Mouse (Mus musculus): ENCODE data around the gene Ctc1. TPM values are rescaled to one million over a fixed set of nuclear protein-coding genes. Genes with fewer than 3 reads are reported as not detected.

Gene Ctc1
- polyA plus RNA-seq, 1 experiment from 2014 or later = 51.8 TPM

DNA sequence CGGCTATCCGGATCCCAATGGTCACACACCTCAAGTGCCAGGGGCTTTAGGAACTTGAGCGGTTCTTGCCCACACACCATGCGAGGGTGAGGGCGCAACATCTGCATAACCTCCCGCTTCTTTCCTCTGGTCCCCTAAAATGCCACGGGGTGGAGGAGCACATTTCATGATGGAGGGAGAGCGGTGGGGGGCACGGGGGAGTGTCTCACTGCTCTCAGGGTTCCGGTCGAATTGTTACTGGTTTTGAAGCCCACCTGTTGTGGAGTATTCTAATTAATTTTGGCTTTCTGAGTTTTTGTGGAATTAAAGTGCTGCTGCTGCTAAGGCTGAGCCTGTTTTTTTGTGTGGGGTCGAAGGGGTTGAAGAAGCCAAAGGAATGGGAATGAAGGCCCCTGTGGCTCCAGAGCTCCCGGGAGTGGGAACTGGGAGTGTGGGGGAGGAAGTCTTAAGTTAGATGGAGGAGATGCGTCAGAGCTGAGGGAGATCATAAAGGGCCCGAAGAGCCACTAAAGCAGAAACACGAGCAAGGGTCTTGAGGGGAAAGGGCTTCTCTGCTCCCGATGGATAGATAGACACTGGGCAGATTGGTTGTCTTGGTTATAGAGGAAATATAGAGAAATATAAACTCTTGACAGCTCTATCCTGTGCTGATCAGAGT, 45.7 kb downstream of the Ctc1 start:
- ATAC-seq (ENCODE audit: low read depth) = no peak
- peak overlapping the region; percentile 79 for H3K4me2 ChIP-seq (ENCODE audit: low read depth, low read length)
- H3K36me3 ChIP-seq (ENCODE audit: control insufficient read depth, insufficient read depth, low read length) = no peaks in the 10 kb centered on the region
- H3K4me1 ChIP-seq (ENCODE audit: control insufficient read depth, insufficient read depth, low read length) = peaks cover 26% of the 10 kb centered on the region
- H3K4me3 ChIP-seq (ENCODE audit: low read depth, low read length) = peak overlapping the region; percentile 85
- no peak overlapping the region; the same call in 1 of the 2 replicates for H3K9ac ChIP-seq (replicated peaks; ENCODE audit: low read depth, low read length)
- no peak overlapping the region for H3K27ac ChIP-seq (ENCODE audit: low read depth, low read length)
- no peaks in the 10 kb centered on the region for H3K27me3 ChIP-seq (ENCODE audit: control insufficient read depth, insufficient read depth, low read length)
- WGBS = 5% methylated on average over 17 of the region's 17 CpGs
- H3K9me3 ChIP-seq (ENCODE audit: control insufficient read depth, low read length) = no peaks in the 10 kb centered on the region

DNA sequence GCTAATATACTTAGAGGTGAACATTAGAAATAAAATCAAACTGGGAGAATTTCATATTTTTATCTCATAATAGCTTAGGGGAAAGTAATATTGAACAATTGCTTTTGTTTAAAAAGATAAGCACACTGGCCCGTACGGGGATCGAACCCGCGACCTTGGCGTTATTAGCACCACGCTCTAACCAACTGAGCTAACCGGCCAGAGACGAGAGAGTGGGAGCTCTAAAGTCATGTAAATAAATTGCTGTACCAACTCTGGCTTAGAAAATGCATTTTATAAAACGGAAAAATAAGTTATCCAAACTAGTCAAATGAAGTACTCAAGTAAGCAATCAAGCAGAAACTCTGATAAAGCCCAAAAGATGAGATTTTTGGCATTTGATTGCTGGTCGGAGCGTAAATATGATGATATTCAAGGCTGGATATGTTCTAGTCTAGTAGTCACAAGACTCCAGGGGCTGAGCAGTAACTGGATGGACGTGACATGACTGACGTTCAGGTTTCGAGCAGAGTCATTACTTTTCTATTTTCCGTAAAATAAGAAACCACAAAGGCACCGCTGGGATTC, 46.6 kb downstream of the Ctc1 start:
- Histone ChIP-seq H3K27me3 (ENCODE audit: control insufficient read depth, insufficient read depth, low read length) (no peaks in the 10 kb centered on the region), H3K4me2 (ENCODE audit: low read depth, low read length) (peak overlapping the region; percentile 79), H3K4me3 (ENCODE audit: low read depth, low read length) (peak overlapping the region; percentile 70), H3K9ac (replicated peaks; ENCODE audit: low read depth, low read length) (no peak overlapping the region), H3K9me3 (ENCODE audit: control insufficient read depth, low read length) (no peaks in the 10 kb centered on the region), H3K36me3 (ENCODE audit: control insufficient read depth, insufficient read depth, low read length) (no peaks in the 10 kb centered on the region), H3K4me1 (ENCODE audit: control insufficient read depth, insufficient read depth, low read length) (peaks cover 30% of the 10 kb centered on the region), H3K27ac (ENCODE audit: low read depth, low read length) (peak overlapping the region; percentile 52; the same call in 1 of the 2 replicates)
- ATAC-seq (ENCODE audit: low read depth) = no peak
- WGBS = 1% methylated on average over 17 of the region's 17 CpGs

DNA sequence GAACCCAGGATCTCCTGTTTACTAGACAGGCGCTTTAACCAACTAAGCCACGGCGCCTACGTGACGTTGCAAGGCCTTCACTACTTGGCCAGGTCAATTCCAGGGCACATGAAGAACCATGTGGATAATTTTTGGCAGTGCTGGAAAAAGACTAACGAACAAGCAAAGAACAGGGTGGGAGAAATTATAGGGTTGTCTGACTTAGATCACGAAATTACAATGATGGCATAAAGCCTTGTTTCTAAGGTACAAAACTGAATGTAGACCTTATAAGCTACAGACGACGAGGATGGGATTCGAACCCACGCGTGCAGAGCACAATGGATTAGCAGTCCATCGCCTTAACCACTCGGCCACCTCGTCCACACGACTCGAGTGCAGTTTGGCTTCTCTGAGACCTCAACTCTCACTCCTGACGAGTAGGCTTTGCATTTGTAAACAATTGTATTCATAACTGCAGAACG, 47.1 kb downstream of the Ctc1 start:
- Histone ChIP-seq H3K27me3 (ENCODE audit: control insufficient read depth, insufficient read depth, low read length) (no peaks in the 10 kb centered on the region), H3K27ac (ENCODE audit: low read depth, low read length) (peak overlapping the region; percentile 52; the same call in 1 of the 2 replicates), H3K4me3 (ENCODE audit: low read depth, low read length) (peak overlapping the region; percentile 70), H3K4me2 (ENCODE audit: low read depth, low read length) (peak overlapping the region; percentile 76), H3K9me3 (ENCODE audit: control insufficient read depth, low read length) (no peaks in the 10 kb centered on the region), H3K9ac (replicated peaks; ENCODE audit: low read depth, low read length) (no peak overlapping the region), H3K4me1 (ENCODE audit: control insufficient read depth, insufficient read depth, low read length) (peaks cover 31% of the 10 kb centered on the region), H3K36me3 (ENCODE audit: control insufficient read depth, insufficient read depth, low read length) (no peaks in the 10 kb centered on the region)
- WGBS = under 1% methylated on average over 19 of the region's 19 CpGs
- peak; percentile 60 for ATAC-seq (ENCODE audit: low read depth)

DNA sequence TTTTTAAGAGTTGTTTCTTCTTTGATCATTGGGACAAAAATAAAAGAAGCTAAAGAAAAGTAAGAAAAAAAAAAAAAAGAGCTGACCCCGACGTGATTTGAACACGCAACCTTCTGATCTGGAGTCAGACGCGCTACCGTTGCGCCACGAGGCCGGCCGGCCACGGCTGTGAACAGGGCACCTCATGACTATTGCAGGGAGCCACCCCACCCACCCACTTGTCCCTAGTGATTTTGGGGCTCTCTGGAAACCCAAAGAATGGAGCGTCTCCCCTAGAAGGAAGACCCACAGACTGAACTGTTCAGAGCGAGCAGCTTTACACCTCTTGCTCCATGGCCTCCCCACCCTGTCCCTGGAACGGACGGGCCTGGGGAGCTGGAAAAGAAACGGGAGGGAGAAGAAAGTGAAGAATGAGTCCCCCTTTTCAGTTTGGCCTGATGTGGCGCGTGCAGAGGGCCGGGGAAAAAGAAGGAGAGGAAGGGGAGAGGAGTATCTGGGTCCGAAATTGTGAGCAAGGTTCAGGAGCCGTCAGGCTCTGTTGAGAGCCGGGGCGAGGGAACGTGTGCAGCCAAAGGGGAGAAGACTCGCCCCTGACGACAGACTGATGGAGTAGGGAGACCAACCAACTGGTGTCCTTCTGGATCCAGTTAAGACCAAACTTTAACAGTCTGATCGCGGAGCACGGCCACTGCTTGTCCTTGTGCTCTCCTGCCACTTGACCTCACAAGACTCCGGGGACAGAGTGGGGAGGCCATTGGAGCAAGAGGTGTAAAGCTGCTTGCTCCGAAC, 47.9 kb downstream of the Ctc1 start:
- peaks cover 25% of the 10 kb centered on the region for H3K4me1 ChIP-seq (ENCODE audit: control insufficient read depth, insufficient read depth, low read length)
- peak overlapping the region; percentile 39 for H3K27ac ChIP-seq (ENCODE audit: low read depth, low read length)
- H3K4me2 ChIP-seq (ENCODE audit: low read depth, low read length) = peak overlapping the region; percentile 76
- 0 out of 2 replicates have a peak, but pooled peaks have one; percentile 29 for ATAC-seq (ENCODE audit: low read depth)
- H3K9me3 ChIP-seq (ENCODE audit: control insufficient read depth, low read length) = no peaks in the 10 kb centered on the region
- H3K4me3 ChIP-seq (ENCODE audit: low read depth, low read length) = peak overlapping the region; percentile 70
- peak overlapping the region; percentile 59 for H3K9ac ChIP-seq (replicated peaks; ENCODE audit: low read depth, low read length)
- whole genome bisulfite sequencing = under 1% methylated on average over 31 of the region's 31 CpGs
- H3K36me3 ChIP-seq (ENCODE audit: control insufficient read depth, insufficient read depth, low read length) = no peaks in the 10 kb centered on the region
- no peaks in the 10 kb centered on the region for H3K27me3 ChIP-seq (ENCODE audit: control insufficient read depth, insufficient read depth, low read length)

DNA sequence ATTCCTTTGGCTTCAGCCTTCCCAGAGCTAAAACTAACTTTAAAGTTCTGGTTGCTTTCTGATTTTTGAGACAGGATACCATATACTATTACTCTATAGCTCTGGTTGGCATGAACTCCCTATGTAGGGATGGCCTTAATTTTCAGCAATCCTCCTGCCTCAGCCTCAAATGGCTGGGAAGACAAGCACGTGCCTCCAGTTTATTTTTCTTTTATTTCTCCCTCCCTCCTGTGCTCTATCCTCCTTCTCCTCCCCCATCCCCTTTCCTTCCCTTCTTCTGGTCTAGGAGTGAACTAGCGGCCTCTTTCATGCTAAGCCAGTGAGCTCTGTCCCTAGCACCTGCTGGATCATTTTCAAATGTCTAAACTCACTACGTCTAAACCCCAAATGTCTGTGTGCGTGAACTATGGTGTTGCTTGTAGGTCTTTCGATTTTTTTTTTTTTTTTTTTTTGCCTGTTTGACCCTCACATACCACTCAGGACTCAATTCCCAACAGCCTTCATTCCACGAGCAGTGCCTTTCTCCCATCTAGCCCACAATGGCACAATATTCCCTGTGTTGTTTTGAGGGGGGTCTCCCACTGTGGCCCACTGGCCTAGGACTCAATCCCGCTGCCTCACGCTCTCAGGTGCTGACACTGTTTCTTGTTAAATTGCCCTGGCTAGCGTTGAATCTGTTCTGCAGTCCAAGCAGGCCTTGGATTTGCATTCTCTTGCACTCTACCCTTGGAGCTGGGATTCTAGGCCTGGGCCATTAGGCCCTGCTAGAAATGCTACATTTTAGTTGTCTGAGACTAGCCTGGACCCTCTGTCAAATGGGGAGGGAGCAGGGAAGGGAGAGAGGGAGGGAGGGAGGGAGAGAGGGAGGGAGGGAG, 48.8 kb downstream of the Ctc1 start:
- Histone ChIP-seq H3K27ac (ENCODE audit: low read depth, low read length) (no peak overlapping the region), H3K4me2 (ENCODE audit: low read depth, low read length) (peak overlapping the region; percentile 76), H3K9ac (replicated peaks; ENCODE audit: low read depth, low read length) (peak overlapping the region; percentile 59; the same call in 1 of the 2 replicates), H3K36me3 (ENCODE audit: control insufficient read depth, insufficient read depth, low read length) (no peaks in the 10 kb centered on the region), H3K9me3 (ENCODE audit: control insufficient read depth, low read length) (no peaks in the 10 kb centered on the region), H3K4me1 (ENCODE audit: control insufficient read depth, insufficient read depth, low read length) (peaks cover 25% of the 10 kb centered on the region), H3K27me3 (ENCODE audit: control insufficient read depth, insufficient read depth, low read length) (no peaks in the 10 kb centered on the region), H3K4me3 (ENCODE audit: low read depth, low read length) (peak overlapping the region; percentile 70)
- 59% methylated on average over 9 of the region's 9 CpGs for WGBS
- no peak for ATAC-seq (ENCODE audit: low read depth)

DNA sequence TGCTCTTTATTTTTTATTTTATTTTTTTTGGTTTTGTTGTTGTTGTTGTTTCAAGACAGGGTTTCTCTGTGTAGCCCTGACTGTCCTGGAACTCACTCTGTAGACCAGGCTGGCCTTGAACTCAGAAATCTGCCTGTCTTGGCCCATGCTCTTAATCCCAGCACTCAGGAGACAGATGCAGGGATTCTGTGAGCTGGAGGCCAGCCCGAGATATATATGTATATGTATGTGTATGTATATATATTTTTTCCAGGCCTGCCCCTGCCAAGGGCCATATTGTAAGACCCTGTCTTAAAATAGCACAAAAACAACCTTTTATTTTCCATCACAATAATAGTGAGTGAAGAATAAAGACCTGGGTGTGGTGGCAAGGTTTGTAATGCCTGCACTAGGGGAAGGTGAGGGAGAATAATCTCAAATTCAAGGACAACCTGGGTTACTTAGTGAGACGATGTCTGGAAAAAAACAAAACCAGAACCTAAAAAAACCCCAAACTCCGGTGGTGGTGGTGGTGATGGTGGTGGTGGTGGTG, 49.7 kb downstream of the Ctc1 start:
- no peaks in the 10 kb centered on the region for H3K9me3 ChIP-seq (ENCODE audit: control insufficient read depth, low read length)
- H3K27ac ChIP-seq (ENCODE audit: low read depth, low read length) = no peak overlapping the region
- no peaks in the 10 kb centered on the region for H3K27me3 ChIP-seq (ENCODE audit: control insufficient read depth, insufficient read depth, low read length)
- no peaks in the 10 kb centered on the region for H3K36me3 ChIP-seq (ENCODE audit: control insufficient read depth, insufficient read depth, low read length)
- peaks cover 29% of the 10 kb centered on the region for H3K4me1 ChIP-seq (ENCODE audit: control insufficient read depth, insufficient read depth, low read length)
- H3K4me3 ChIP-seq (ENCODE audit: low read depth, low read length) = no peak overlapping the region
- H3K4me2 ChIP-seq (ENCODE audit: low read depth, low read length) = peak overlapping the region; percentile 73
- no peak overlapping the region for H3K9ac ChIP-seq (replicated peaks; ENCODE audit: low read depth, low read length)
- ATAC-seq (ENCODE audit: low read depth) = no peak
- WGBS = 60% methylated on average over 3 of the region's 3 CpGs

DNA sequence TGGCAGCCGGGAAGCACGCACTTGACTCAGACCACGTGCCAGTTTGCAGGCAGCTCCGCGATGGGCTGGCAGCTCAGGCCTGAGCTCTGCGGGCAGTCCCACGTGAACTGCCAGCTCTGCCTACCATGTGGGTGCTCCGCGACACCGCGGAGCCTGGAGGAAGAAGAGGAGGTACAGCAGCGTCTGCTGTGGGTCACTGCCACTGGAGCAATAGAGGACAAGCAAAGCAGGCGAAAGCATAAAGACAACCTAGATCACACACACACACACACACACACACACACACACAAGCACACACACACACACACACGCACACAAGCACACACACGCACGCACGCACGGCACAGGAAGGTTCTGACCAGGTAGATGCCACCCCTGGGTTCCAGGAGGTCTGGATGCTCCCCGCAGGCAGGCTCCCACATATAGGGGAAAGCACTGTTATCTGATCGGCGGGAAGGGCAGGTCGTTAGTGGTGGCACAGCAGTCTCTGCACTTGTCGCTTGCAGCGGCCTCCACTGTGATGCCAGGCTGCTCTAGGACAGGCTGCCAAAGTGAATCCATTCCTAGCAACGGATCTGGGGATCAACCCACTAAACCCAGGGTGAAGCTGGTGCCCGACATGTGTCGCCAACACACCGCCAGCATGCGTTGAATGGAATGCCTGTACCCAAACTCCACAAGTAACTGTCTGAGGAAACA, 50.6 kb downstream of the Ctc1 start:
- Histone ChIP-seq H3K4me3 (ENCODE audit: low read depth, low read length) (peak overlapping the region; percentile 33), H3K27me3 (ENCODE audit: control insufficient read depth, insufficient read depth, low read length) (no peaks in the 10 kb centered on the region), H3K4me1 (ENCODE audit: control insufficient read depth, insufficient read depth, low read length) (peaks cover 25% of the 10 kb centered on the region), H3K36me3 (ENCODE audit: control insufficient read depth, insufficient read depth, low read length) (no peaks in the 10 kb centered on the region), H3K9me3 (ENCODE audit: control insufficient read depth, low read length) (no peaks in the 10 kb centered on the region), H3K27ac (ENCODE audit: low read depth, low read length) (no peak overlapping the region), H3K4me2 (ENCODE audit: low read depth, low read length) (peak overlapping the region; percentile 73), H3K9ac (replicated peaks; ENCODE audit: low read depth, low read length) (peak overlapping the region; percentile 34; the same call in 1 of the 2 replicates)
- no peak for ATAC-seq (ENCODE audit: low read depth)
- WGBS = 2% methylated on average over 26 of the region's 29 CpGs

DNA sequence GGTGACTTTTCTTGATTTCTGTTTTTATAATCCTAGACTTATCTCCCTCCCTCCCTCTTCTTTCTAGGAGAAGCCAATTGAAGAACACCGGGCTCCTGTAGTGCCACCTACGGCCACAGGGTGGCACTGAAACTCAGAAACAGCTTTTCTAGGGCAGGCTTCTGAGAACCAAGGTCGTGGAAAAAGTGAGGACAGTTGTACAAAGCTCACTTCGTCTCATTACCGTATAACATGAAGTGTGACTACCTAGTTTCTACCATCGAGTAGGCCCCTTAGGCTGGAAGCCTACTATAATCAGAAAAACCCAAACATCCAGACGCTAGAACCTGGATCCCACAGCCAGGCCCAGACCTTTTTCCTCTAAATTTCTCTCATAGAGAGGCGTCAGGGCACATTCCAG, 51.2 kb downstream of the Ctc1 start:
- H3K9me3 ChIP-seq (ENCODE audit: control insufficient read depth, low read length) = no peaks in the 10 kb centered on the region
- no peak for ATAC-seq (ENCODE audit: low read depth)
- no peaks in the 10 kb centered on the region for H3K36me3 ChIP-seq (ENCODE audit: control insufficient read depth, insufficient read depth, low read length)
- H3K27me3 ChIP-seq (ENCODE audit: control insufficient read depth, insufficient read depth, low read length) = no peaks in the 10 kb centered on the region
- H3K4me3 ChIP-seq (ENCODE audit: low read depth, low read length) = peak overlapping the region; percentile 33
- H3K9ac ChIP-seq (replicated peaks; ENCODE audit: low read depth, low read length) = no peak overlapping the region; the same call in 1 of the 2 replicates
- H3K4me1 ChIP-seq (ENCODE audit: control insufficient read depth, insufficient read depth, low read length) = peaks cover 25% of the 10 kb centered on the region
- peak overlapping the region; percentile 73 for H3K4me2 ChIP-seq (ENCODE audit: low read depth, low read length)
- WGBS = 12% methylated on average over 8 of the region's 8 CpGs
- H3K27ac ChIP-seq (ENCODE audit: low read depth, low read length) = no peak overlapping the region
